Mouse (Mus musculus): ENCODE data around the gene Pdk1. TPM values are rescaled to one million over a fixed set of nuclear protein-coding genes. Genes with fewer than 3 reads are reported as not detected.

Pdk1 gene
- polyA plus RNA-seq (2012; rRNA removed): 12.0 and 16.7 TPM in 2 replicates

DNA sequence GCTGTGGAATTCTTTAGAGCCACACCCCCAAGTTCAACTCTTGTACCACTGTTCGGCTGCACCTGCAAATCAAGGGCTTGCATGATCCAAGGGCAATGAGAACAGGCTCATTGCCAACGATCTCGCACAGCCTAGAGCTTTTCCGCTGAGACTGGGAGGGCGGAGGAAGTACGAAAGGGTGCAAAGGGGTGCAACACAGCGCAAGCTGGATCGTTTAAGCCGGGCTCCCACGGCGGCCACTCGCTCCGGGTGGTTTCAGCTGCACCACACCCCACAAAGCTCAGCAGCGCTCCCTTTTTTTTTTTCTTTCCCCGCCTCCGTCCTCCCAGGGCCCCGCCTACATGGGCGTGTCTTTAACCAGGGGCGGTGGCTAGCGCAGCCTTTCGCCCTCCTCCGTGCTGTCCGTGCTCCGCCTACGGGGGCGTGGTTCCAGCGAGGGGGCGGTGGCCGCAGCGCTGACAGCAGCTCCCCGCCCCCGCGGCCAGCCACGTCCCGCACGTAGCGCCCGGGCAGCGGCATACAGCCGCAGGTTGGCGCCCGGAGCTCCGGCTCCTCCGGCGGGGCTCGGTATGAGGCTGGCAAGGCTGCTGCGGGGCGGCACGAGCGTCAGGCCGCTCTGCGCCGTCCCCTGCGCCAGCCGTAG is at the start of gene Pdk1:
Pdk1 (plus strand) TSS at position 424 of the 643 bp plus-strand sequence.
- H3K4me1 ChIP-seq (ENCODE audit: control insufficient read depth, insufficient read depth, low read length): peaks cover 18% of the 10 kb centered on the region
- H3K27me3 ChIP-seq (replicated peaks; ENCODE audit: control insufficient read depth, insufficient read depth, low read length): no peaks in the 10 kb centered on the region
- H3K4me3 ChIP-seq (ENCODE audit: insufficient read depth, low read depth, low read length): peak within 1 kb of the TSS; percentile 72
- DNase-seq: peak; percentile 99
- H3K36me3 ChIP-seq (ENCODE audit: control insufficient read depth, insufficient read depth, low read length): no peaks in the 10 kb centered on the region
- WGBS: under 1% methylated on average over 55 of the region's 55 CpGs
- peak within 1 kb of the TSS; percentile 88 for H3K27ac ChIP-seq (ENCODE audit: insufficient read depth, low read depth, low read length)
- TF ChIP-seq POLR2A (IDR thresholded peaks at IDR 0.05; ENCODE audit: low read depth, low read length) (peak; percentile 38), CTCF (conservative IDR thresholded peaks at IDR 0.05; ENCODE audit: insufficient read depth, insufficient read length, low read depth, low read length) (0 out of 2 replicates have a peak, but pooled peaks have one; percentile 4)

DNA sequence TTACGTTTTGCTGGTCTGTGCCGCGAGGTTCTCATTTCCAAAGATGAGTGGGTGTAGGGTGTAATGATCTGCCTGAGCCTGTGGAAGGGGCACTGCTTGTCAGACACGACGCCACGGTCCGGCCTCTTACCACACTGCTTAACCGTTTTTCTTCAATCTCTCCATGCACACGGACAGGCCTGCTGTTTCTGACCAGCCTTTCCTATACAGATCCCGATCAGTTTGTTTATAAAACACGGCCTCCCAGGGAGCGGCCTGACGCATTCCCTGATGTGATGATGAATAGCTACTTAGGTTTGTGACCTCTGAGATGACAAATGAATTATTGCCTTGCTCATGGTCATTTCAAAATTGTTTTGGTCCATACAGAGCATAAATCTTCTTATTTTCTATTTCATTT is 48.9 kb upstream of the Pdk1 start:
- Histone ChIP-seq H3K27me3 (replicated peaks; ENCODE audit: control insufficient read depth, insufficient read depth, low read length) (no peaks in the 10 kb centered on the region), H3K4me1 (ENCODE audit: control insufficient read depth, insufficient read depth, low read length) (no peaks in the 10 kb centered on the region), H3K27ac (ENCODE audit: insufficient read depth, low read depth, low read length) (no peak overlapping the region), H3K36me3 (ENCODE audit: control insufficient read depth, insufficient read depth, low read length) (peaks cover 2% of the 10 kb centered on the region), H3K4me3 (ENCODE audit: insufficient read depth, low read depth, low read length) (no peak overlapping the region)
- no peak for DNase-seq
- TF ChIP-seq POLR2A (IDR thresholded peaks at IDR 0.05; ENCODE audit: low read depth, low read length): no peak
- no peak for TF ChIP-seq CTCF (conservative IDR thresholded peaks at IDR 0.05; ENCODE audit: insufficient read depth, insufficient read length, low read depth, low read length)
- 62% methylated on average over 13 of the region's 13 CpGs for WGBS

DNA sequence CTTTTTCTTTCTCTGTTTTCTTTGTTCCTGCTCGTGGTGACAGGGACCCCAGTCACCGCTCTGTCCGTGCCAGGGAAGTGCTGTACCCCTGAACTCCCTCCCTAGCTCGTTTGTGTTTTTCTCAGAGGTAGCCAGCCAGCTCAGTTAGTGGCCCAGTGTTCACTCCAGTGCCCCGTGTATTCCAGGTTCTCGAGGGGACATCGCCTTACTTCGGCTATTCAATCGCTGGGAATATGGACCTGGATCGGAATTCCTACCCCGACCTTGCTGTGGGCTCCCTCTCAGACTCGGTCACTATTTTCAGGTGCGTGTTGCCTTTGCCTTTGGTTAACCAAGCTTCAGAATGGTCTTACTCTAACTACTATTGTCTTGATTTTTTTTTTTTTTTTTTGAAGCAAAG is 45.3 kb upstream of the Pdk1 start:
- 85% methylated on average over 13 of the region's 13 CpGs for WGBS
- H3K27ac ChIP-seq (ENCODE audit: insufficient read depth, low read depth, low read length): no peak overlapping the region
- peaks cover 2% of the 10 kb centered on the region for H3K36me3 ChIP-seq (ENCODE audit: control insufficient read depth, insufficient read depth, low read length)
- DNase-seq: no peak
- no peaks in the 10 kb centered on the region for H3K27me3 ChIP-seq (replicated peaks; ENCODE audit: control insufficient read depth, insufficient read depth, low read length)
- no peak for TF ChIP-seq POLR2A (IDR thresholded peaks at IDR 0.05; ENCODE audit: low read depth, low read length)
- TF ChIP-seq CTCF (conservative IDR thresholded peaks at IDR 0.05; ENCODE audit: insufficient read depth, insufficient read length, low read depth, low read length): no peak
- no peak overlapping the region for H3K4me3 ChIP-seq (ENCODE audit: insufficient read depth, low read depth, low read length)
- no peaks in the 10 kb centered on the region for H3K4me1 ChIP-seq (ENCODE audit: control insufficient read depth, insufficient read depth, low read length)

DNA sequence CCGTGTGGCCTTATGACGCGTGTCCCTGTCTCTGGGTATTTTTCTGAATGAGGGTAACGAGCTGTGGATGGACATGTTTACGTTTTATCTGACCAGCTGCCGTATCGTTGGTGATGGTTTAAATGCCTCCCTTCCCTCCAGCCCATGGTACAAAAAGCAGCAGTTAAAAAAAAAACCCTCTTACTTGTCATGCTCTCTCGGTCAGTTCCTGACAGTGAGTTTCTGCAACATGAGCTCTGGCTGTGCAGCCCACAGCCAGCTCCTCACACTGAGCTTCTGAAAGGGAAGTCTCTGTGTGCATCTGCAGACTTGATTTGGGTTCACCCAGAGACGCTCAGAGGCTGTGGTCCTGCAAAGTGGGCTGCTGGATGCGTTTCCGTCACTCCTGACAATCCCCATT is 44.1 kb upstream of the Pdk1 start:
- TF ChIP-seq CTCF (conservative IDR thresholded peaks at IDR 0.05; ENCODE audit: insufficient read depth, insufficient read length, low read depth, low read length): no peak
- no peak for TF ChIP-seq POLR2A (IDR thresholded peaks at IDR 0.05; ENCODE audit: low read depth, low read length)
- no peaks in the 10 kb centered on the region for H3K4me1 ChIP-seq (ENCODE audit: control insufficient read depth, insufficient read depth, low read length)
- H3K27ac ChIP-seq (ENCODE audit: insufficient read depth, low read depth, low read length): no peak overlapping the region
- no peak for DNase-seq
- H3K36me3 ChIP-seq (ENCODE audit: control insufficient read depth, insufficient read depth, low read length): peaks cover 2% of the 10 kb centered on the region
- no peaks in the 10 kb centered on the region for H3K27me3 ChIP-seq (replicated peaks; ENCODE audit: control insufficient read depth, insufficient read depth, low read length)
- 72% methylated on average over 11 of the region's 11 CpGs for WGBS
- H3K4me3 ChIP-seq (ENCODE audit: insufficient read depth, low read depth, low read length): no peak overlapping the region

DNA sequence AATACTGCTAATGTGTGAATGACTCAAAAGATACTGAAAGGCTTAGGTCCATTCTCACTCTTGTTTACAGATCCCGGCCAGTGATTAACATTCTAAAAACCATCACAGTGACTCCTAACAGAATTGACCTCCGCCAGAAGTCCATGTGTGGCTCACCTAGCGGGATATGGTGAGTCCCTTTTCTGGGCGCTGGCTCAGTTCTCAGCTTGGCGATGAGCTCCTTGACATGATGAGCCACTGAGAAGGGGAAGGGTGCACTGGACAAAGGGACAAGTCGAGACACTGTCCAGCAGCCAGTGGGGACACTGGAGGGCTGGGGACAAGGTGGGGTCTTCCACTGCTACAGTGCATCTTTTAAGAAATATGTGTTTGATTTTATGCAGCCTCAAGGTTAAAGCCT is 39.4 kb upstream of the Pdk1 start:
- H3K27me3 ChIP-seq (replicated peaks; ENCODE audit: control insufficient read depth, insufficient read depth, low read length): no peaks in the 10 kb centered on the region
- DNase-seq: no peak
- H3K4me1 ChIP-seq (ENCODE audit: control insufficient read depth, insufficient read depth, low read length): no peaks in the 10 kb centered on the region
- no peak overlapping the region for H3K27ac ChIP-seq (ENCODE audit: insufficient read depth, low read depth, low read length)
- TF ChIP-seq CTCF (conservative IDR thresholded peaks at IDR 0.05; ENCODE audit: insufficient read depth, insufficient read length, low read depth, low read length): no peak
- no peak for TF ChIP-seq POLR2A (IDR thresholded peaks at IDR 0.05; ENCODE audit: low read depth, low read length)
- H3K36me3 ChIP-seq (ENCODE audit: control insufficient read depth, insufficient read depth, low read length): no peaks in the 10 kb centered on the region
- 87% methylated on average over 6 of the region's 6 CpGs for WGBS
- no peak overlapping the region for H3K4me3 ChIP-seq (ENCODE audit: insufficient read depth, low read depth, low read length)

DNA sequence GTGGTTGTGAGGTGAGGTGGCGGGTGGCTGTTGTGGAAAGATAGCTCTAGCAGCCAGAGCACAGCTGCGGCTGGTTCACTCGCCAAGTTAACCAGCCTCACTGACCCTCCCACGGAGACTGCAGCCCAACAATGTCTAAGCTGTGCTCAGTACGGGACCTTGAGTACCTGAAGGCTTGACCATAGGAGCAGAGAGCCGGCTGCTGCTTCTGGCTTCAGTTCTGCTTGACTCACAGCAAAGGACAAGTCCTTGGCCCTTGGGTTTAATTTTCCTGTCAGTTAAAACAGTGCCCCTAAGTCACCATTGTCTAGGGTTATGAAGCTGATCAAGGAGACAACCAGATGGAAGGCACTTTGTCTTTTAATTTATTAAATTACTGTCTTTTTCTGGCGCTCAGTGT is 38.7 kb upstream of the Pdk1 start:
- Histone ChIP-seq H3K27me3 (replicated peaks; ENCODE audit: control insufficient read depth, insufficient read depth, low read length) (no peaks in the 10 kb centered on the region), H3K4me3 (ENCODE audit: insufficient read depth, low read depth, low read length) (no peak overlapping the region), H3K27ac (ENCODE audit: insufficient read depth, low read depth, low read length) (no peak overlapping the region), H3K36me3 (ENCODE audit: control insufficient read depth, insufficient read depth, low read length) (no peaks in the 10 kb centered on the region), H3K4me1 (ENCODE audit: control insufficient read depth, insufficient read depth, low read length) (no peaks in the 10 kb centered on the region)
- no peak for DNase-seq
- 67% methylated on average over 7 of the region's 7 CpGs for WGBS
- TF ChIP-seq POLR2A (IDR thresholded peaks at IDR 0.05; ENCODE audit: low read depth, low read length): no peak
- no peak for TF ChIP-seq CTCF (conservative IDR thresholded peaks at IDR 0.05; ENCODE audit: insufficient read depth, insufficient read length, low read depth, low read length)

DNA sequence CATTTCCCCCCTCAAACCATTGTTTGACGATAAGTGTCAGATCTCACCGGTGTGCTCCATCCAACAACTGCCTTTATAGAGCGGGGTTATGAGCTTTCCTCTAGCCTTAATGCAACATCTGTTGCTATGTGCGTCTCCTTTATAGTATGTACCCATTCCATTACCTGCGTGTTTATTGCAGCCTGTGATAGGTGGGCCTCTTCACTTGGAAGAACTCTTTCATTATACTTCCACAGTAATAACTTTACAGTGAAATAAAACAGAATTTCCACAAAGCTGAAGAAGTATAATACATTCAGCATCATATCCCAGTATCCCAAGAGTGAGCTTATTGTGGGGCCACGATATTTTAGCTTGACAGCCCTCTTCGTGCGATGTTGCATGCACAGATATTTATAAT is 37.5 kb upstream of the Pdk1 start:
- no peak for DNase-seq
- WGBS: 90% methylated on average over 8 of the region's 8 CpGs

More for the DNA sequence above, 37.5 kb upstream of the Pdk1 start:
- H3K4me3 ChIP-seq (ENCODE audit: insufficient read depth, low read depth, low read length): no peak overlapping the region
- no peak overlapping the region for H3K27ac ChIP-seq (ENCODE audit: insufficient read depth, low read depth, low read length)
- H3K27me3 ChIP-seq (replicated peaks; ENCODE audit: control insufficient read depth, insufficient read depth, low read length): no peaks in the 10 kb centered on the region
- H3K4me1 ChIP-seq (ENCODE audit: control insufficient read depth, insufficient read depth, low read length): no peaks in the 10 kb centered on the region
- 0 out of 2 replicates have a peak, but pooled peaks cover 1% of the 10 kb centered on the region for H3K36me3 ChIP-seq (ENCODE audit: control insufficient read depth, insufficient read depth, low read length)
- TF ChIP-seq POLR2A (IDR thresholded peaks at IDR 0.05; ENCODE audit: low read depth, low read length): no peak
- no peak for TF ChIP-seq CTCF (conservative IDR thresholded peaks at IDR 0.05; ENCODE audit: insufficient read depth, insufficient read length, low read depth, low read length)

Data from kidney, adult 2 months (tissue).